Mouse (Mus musculus) neural tube, embryonic 14.5 days (tissue): ENCODE results near the gene Bcl2l2. TPM values are rescaled to one million over a fixed set of nuclear protein-coding genes. Genes with fewer than 3 reads are reported as not detected.
A peak's percentile ranks its signal among the peaks of the same experiment; 100 is the strongest.

Source experiments
- ATAC-seq: fragments of 200-750 bp; cut with Nextera tagmentation; 2 replicates; pipeline ENCODE4 v1.8.0; 2017; ENCODE audit warnings: low read depth, mild to moderate bottlenecking, moderate TSS enrichment, moderate library complexity
- H3K27ac ChIP-seq: fragments of 300-500 bp; sonication (generic); 2 replicates; pipeline ENCODE4 v1.5.1; 2014; ENCODE audit warnings: low read depth, mild to moderate bottlenecking, control low read depth, low read length, moderate library complexity, mixed read lengths
- H3K27me3 ChIP-seq: fragments of 300-500 bp; sonication (generic); 2 replicates; pipeline ENCODE4 v1.6.1; 2014; ENCODE audit warnings: low read length; ENCODE audit not compliant: control insufficient read depth, insufficient read depth
- H3K36me3 ChIP-seq: fragments of 300-500 bp; sonication (generic); 2 replicates; pipeline ENCODE4 v1.6.1; 2014; ENCODE audit warnings: low read length, mixed read lengths; ENCODE audit not compliant: control insufficient read depth, insufficient read depth
- H3K4me1 ChIP-seq: fragments of 300-500 bp; sonication (generic); 2 replicates; pipeline ENCODE4 v1.6.1; 2014; ENCODE audit warnings: low read length; ENCODE audit not compliant: control insufficient read depth, insufficient read depth
- H3K4me2 ChIP-seq: fragments of 300-500 bp; sonication (generic); 2 replicates; pipeline ENCODE4 v1.6.1; 2014; ENCODE audit warnings: mild to moderate bottlenecking, low read depth, low read length, control low read depth
- H3K4me3 ChIP-seq: fragments of 300-500 bp; sonication (generic); 2 replicates; pipeline ENCODE4 v1.5.1; 2014; ENCODE audit warnings: low read depth, low read length, control low read depth, mixed read lengths
- H3K9ac ChIP-seq: fragments of 300-500 bp; sonication (generic); replicated peaks from 2 replicates; pipeline ENCODE4 v1.6.1; 2014; ENCODE audit warnings: low read depth, mild to moderate bottlenecking, control low read depth, low read length, mixed read lengths
- H3K9me3 ChIP-seq: fragments of 300-500 bp; sonication (generic); 2 replicates; pipeline ENCODE4 v1.6.1; 2016; ENCODE audit warnings: low read length; ENCODE audit not compliant: control insufficient read depth
- WGBS: fragments of 180-500 bp; shearing (Covaris S2); extraction: QIAGEN DNeasy Blood & Tissue Kit; methylation state at CpG from one replicate; pipeline ENCODE4 v1.1.7; 2014; 5-methylcytosine and 5-hydroxymethylcytosine counted together
- polyA plus RNA-seq: library from polyadenylated mRNA; unstranded; fragments of >200 nt; fragmentation: Nextera tagmentation; extraction: Ambion mirVana; gene quantifications from 2 replicates; pipeline ENCODE4 v1.2.1, GENCODE M21; 2014

Bcl2l2 gene
- polyA plus RNA-seq, 1 experiment from 2014 or later, result 5.3 TPM

- peak overlapping the region; percentile 69 for H3K4me3 ChIP-seq
- H3K36me3 ChIP-seq, result no peaks in the 10 kb centered on the region; the same call in 1 of the 2 replicates
- peaks cover 12% of the 10 kb centered on the region for H3K4me1 ChIP-seq
- H3K27me3 ChIP-seq, result no peaks in the 10 kb centered on the region
- ATAC-seq, result peak; percentile 3; the same call in 1 of the 2 replicates
- peak overlapping the region; percentile 90 for H3K27ac ChIP-seq
- no peaks in the 10 kb centered on the region for H3K9me3 ChIP-seq
- 27% methylated on average over 21 of the region's 21 CpGs for WGBS
- peak overlapping the region; percentile 80 for H3K4me2 ChIP-seq
- H3K9ac ChIP-seq, result peak overlapping the region; percentile 85
Measured at GRCm38 (mm10) chr14:54884022-54884712, 990 bp downstream of the Bcl2l2 start.

DNA sequence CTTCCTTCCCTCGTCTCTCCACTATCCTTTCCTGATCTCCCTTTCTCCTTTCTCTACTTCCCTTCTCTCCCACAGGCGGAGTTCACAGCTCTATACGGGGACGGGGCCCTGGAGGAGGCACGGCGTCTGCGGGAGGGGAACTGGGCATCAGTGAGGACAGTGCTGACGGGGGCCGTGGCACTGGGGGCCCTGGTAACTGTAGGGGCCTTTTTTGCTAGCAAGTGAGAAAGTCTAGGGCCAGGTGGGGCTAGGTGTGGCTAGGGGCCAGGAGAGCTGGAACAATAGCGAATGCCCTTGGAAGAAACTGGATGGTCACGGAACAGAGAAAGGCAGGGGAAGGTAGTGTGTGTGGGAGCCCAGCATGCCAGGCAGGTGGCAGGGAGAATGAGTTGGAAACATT, 2.1 kb downstream of the Bcl2l2 start:
- Histone ChIP-seq H3K9ac (no peak overlapping the region), H3K4me2 (no peak overlapping the region; the same call in 1 of the 2 replicates), H3K36me3 (no peaks in the 10 kb centered on the region; the same call in 1 of the 2 replicates), H3K4me1 (peaks cover 12% of the 10 kb centered on the region), H3K9me3 (no peaks in the 10 kb centered on the region), H3K4me3 (no peak overlapping the region), H3K27me3 (no peaks in the 10 kb centered on the region), H3K27ac (no peak overlapping the region)
- ATAC-seq, result no peak
- WGBS, result 91% methylated on average over 11 of the region's 11 CpGs

GRCm38 (mm10) chr14:54892200-54892599, 9.0 kb downstream of the Bcl2l2 start, which contains the start of gene Pabpn1:
Pabpn1 (plus strand) TSS chr14:54892500.
- no peaks in the 10 kb centered on the region for H3K9me3 ChIP-seq
- WGBS, result 96% methylated on average over 3 of the region's 3 CpGs
- H3K4me1 ChIP-seq, result 0 out of 2 replicates have a peak, but pooled peaks cover 9% of the 10 kb centered on the region
- H3K4me2 ChIP-seq, result peak within 1 kb of the TSS; percentile 43
- H3K27me3 ChIP-seq, result no peaks in the 10 kb centered on the region
- no peak for ATAC-seq
- H3K9ac ChIP-seq, result no peak within 1 kb of the TSS; the same call in 1 of the 2 replicates
- H3K36me3 ChIP-seq, result peaks cover 17% of the 10 kb centered on the region
- peak within 1 kb of the TSS; percentile 82 for H3K27ac ChIP-seq
- peak within 1 kb of the TSS; percentile 97 for H3K4me3 ChIP-seq

DNA sequence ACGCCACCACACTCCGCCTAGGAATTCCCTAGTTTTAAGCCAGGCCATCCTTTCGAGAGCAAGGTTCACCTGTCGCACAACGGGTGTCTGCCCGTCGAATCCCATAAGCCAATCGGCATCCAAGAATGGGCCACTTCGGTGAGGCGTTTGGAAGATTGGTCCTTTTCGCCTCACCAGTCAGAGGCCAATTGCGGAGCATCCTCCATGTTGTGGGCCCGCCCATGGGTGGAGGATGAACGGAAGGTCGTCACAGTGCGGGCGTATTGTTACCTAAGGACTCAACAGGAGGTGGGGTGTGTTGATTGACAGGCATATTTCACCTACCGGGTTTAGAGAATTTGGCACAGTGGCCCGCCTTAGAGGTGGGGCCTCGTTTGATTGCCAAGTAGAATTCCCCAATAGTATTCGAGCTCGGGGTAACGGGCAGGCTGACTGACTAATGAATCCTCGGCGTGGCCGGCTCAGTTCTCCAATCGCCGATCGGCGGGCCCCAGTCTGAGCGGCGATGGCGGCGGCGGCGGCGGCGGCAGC, 10.5 kb downstream of the Bcl2l2 start:
- Histone ChIP-seq H3K9ac (peak overlapping the region; percentile 99), H3K4me2 (peak overlapping the region; percentile 43), H3K4me1 (0 out of 2 replicates have a peak, but pooled peaks cover 9% of the 10 kb centered on the region), H3K9me3 (no peaks in the 10 kb centered on the region), H3K27ac (peak overlapping the region; percentile 98), H3K36me3 (peaks cover 31% of the 10 kb centered on the region), H3K27me3 (no peaks in the 10 kb centered on the region), H3K4me3 (peak overlapping the region; percentile 97)
- under 1% methylated on average over 38 of the region's 38 CpGs for WGBS
- peak; percentile 98 for ATAC-seq

DNA sequence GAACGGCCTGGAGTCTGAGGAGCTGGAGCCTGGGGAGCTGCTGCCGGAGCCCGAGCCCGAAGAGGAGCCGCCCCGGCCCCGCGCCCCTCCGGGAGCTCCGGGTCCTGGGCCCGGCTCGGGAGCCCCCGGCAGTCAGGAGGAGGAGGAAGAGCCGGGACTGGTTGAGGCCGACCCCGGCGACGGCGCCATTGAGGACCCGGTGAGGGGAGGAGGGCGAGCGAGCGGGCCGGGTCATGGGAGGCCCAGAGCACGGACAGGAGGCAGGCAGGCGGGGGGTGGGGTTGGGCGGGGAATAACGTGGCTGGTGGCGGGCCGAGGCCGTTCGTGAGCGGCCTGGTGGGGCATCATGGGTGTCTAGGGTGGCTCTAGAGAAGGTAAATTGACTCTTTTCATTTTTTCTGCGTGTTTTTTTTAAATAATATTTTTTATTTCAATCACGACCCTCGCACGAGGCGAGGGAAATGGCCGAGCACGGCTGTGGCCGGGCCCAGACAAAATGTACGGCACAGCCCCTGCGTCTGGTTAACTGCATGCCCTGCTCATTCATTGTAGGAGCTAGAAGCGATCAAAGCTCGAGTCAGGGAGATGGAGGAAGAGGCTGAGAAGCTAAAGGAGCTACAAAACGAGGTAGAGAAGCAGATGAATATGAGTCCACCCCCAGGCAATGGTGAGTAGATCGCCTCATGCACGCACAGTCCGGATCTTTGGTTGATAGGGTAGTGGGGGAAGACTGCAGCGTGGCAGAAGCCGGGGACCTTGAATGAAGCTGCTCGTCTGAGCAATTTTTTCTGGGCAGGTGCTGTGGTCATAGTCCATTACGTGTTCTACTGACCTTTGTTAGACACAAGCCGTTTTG, 11.3 kb downstream of the Bcl2l2 start:
- ATAC-seq, result peak; percentile 52
- under 1% methylated on average over 51 of the region's 54 CpGs for WGBS
- no peaks in the 10 kb centered on the region for H3K27me3 ChIP-seq

GRCm38 (mm10) chr14:54897445-54897844, 14.3 kb downstream of the Bcl2l2 start:
- no peak overlapping the region for H3K27ac ChIP-seq
- ATAC-seq, result no peak
- no peak overlapping the region for H3K4me2 ChIP-seq
- no peak overlapping the region; the same call in 1 of the 2 replicates for H3K9ac ChIP-seq
- peaks cover 31% of the 10 kb centered on the region for H3K36me3 ChIP-seq
- H3K4me3 ChIP-seq, result no peak overlapping the region
- 71% methylated on average over 2 of the region's 2 CpGs for WGBS
- no peaks in the 10 kb centered on the region for H3K9me3 ChIP-seq
- 0 out of 2 replicates have a peak, but pooled peaks cover 9% of the 10 kb centered on the region for H3K4me1 ChIP-seq
- no peaks in the 10 kb centered on the region for H3K27me3 ChIP-seq

More for the DNA sequence above, 11.3 kb downstream of the Bcl2l2 start:
- 0 out of 2 replicates have a peak, but pooled peaks cover 9% of the 10 kb centered on the region for H3K4me1 ChIP-seq
- no peaks in the 10 kb centered on the region for H3K9me3 ChIP-seq
- H3K9ac ChIP-seq, result peak overlapping the region; percentile 99
- peak overlapping the region; percentile 98 for H3K27ac ChIP-seq
- H3K4me2 ChIP-seq, result peak overlapping the region; percentile 85
- peaks cover 31% of the 10 kb centered on the region for H3K36me3 ChIP-seq
- peak overlapping the region; percentile 97 for H3K4me3 ChIP-seq

DNA sequence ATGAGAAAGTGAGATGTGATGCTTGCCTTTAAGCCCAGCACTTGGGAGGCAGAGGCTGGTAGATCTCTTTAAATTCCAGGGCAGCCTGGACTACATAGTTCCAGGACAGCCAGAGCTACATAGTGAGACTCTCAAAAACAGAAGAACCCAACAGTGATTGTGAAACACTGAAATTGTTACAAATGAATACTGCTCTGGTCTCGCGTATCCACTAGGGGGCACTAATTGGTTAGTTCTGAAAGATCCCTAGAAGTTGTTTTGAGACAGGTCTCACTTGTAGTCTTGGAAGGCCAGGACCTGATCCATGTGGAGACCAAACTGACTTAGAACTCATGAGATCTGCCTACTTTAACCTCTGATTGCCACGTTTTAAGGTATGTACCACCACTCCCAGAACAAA, 17.2 kb downstream of the Bcl2l2 start:
- Histone ChIP-seq H3K36me3 (peaks cover 38% of the 10 kb centered on the region), H3K9ac (no peak overlapping the region), H3K4me1 (0 out of 2 replicates have a peak, but pooled peaks cover 6% of the 10 kb centered on the region), H3K27ac (no peak overlapping the region), H3K27me3 (no peaks in the 10 kb centered on the region), H3K4me2 (no peak overlapping the region), H3K9me3 (no peaks in the 10 kb centered on the region), H3K4me3 (no peak overlapping the region)
- 0% methylated on average over 3 of the region's 3 CpGs for WGBS
- peak; percentile 75 for ATAC-seq

DNA sequence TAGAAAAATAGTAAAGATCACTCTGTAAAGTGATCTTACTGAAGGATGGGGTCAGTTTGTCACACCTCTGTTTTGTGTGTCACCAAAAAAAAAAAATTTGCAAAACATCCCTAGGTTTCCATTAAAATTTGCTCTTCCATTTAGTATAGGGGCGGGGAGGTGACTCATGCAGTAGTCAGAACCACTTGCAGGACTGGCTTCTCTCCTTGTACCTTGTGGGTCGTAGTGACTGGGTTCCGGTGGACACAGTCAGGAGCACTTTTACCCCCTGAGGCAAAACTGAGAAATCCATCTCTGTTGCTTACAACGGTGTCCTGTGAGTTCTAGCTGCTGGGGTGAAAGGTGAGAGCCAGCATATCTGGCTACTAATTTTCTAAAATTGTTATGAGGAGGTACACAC, 20.5 kb downstream of the Bcl2l2 start:
- ATAC-seq, result no peak
- WGBS, result 93% methylated on average over 4 of the region's 4 CpGs
- Histone ChIP-seq H3K27me3 (no peaks in the 10 kb centered on the region), H3K27ac (no peak overlapping the region), H3K4me3 (no peak overlapping the region), H3K4me2 (no peak overlapping the region), H3K36me3 (peaks cover 36% of the 10 kb centered on the region), H3K4me1 (no peaks in the 10 kb centered on the region), H3K9ac (no peak overlapping the region), H3K9me3 (no peaks in the 10 kb centered on the region)
